Mouse (Mus musculus) MEL (cell line): ENCODE data around the gene Extl1.

ENCODE experiments used
- CHD1 ChIP-seq: IDR thresholded peaks from 2 replicates; pipeline ENCODE4 v1.6.1; 2012; ENCODE audit warnings: low read depth, mild to moderate bottlenecking, inconsistent platforms, low read length, improper control_type of control experiment
- CTCF ChIP-seq, 3 experiments: IDR thresholded peaks in 2 of 3; conservative IDR thresholded peaks in 1 of 3; 2 replicates each; pipeline ENCODE4 v1.5.1; 2011 to 2012; ENCODE audit warnings: low read length in 3 of 3, low read depth in 2 of 3, mild to moderate bottlenecking in 2 of 3, improper control_type of control experiment in 1 of 3, inconsistent platforms in 1 of 3, mixed read lengths in 1 of 3, moderate library complexity in 1 of 3; ENCODE audit not compliant: control insufficient read depth in 1 of 3, insufficient read depth in 1 of 3, poor library complexity in 1 of 3, severe bottlenecking in 1 of 3
- EP300 ChIP-seq, 2 experiments: IDR thresholded peaks; 2 replicates each; pipeline ENCODE4 v1.6.1; 2011; ENCODE audit warnings: improper control_type of control experiment in 2 of 2, low read length in 2 of 2, low read depth in 1 of 2, mild to moderate bottlenecking in 1 of 2
- MYC ChIP-seq: IDR thresholded peaks from 2 replicates; pipeline ENCODE4 v1.6.1; 2011; ENCODE audit warnings: low read depth, mild to moderate bottlenecking, low read length, improper control_type of control experiment, moderate library complexity
- ZC3H11A ChIP-seq: IDR thresholded peaks from 2 replicates; pipeline ENCODE4 v1.6.1; 2012; ENCODE audit warnings: low read depth, mild to moderate bottlenecking, inconsistent platforms, low read length, improper control_type of control experiment

GRCm38 (mm10) chr4:134310106-134310505 lies 73.5 kb downstream of the Extl1 start:
- no peak for TF ChIP-seq ZC3H11A
- no peak for TF ChIP-seq CHD1
- no peak for TF ChIP-seq EP300 (IDR thresholded peaks at IDR 0.05; ENCODE audit: low read depth in 1 of 2, low read length in 2 of 2)
- no peak for TF ChIP-seq MYC
- no peak for TF ChIP-seq CTCF (IDR thresholded peaks at IDR 0.05 in 2 of 3, conservative IDR thresholded peaks at IDR 0.05 in 1 of 3; ENCODE audit: control insufficient read depth in 1 of 3, insufficient read depth in 1 of 3, low read depth in 2 of 3, low read length in 3 of 3, poor library complexity in 1 of 3, severe bottlenecking in 1 of 3)
